20 mouse cellular contexts compared by ENCODE assay signal in the genomic region with DNA sequence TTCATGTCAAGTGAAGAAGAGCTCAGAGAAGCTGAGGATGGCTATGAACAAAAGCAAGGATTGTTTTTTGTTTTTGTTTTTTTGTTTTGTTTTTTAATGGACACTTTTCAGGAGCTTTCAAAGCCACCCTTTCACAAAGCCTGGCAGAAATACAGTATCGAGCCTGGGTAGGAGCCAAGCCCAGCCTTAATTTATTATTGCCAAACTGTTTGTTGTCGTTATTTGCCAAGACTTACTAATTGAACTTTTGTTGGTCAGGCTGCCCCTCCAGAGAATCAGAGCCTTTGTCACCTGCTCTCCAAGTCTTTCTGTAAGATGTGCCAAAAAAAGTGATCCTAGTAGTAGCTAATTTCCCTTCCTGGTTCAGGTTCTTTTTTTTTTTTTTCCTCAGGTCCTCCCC.
A peak's percentile ranks its signal among the peaks of the same experiment; 100 is the strongest.
DNase-seq lines count a peak whose midpoint lies in the region; ATAC-seq and TF ChIP-seq lines count a peak whose summit lies in the region.
"Had no signal": no experiment of that assay in that cellular context is flagged by ENCODE, and none has a peak within 500 bp of the region (broad histone marks: within the 10 kb centered on the region; RNA-seq: fewer than 3 reads in every experiment).

No protein-coding gene starts in this region.

- no peak overlapping the region for H3K4me2 ChIP-seq in liver, embryonic 12.5 days
- H3K4me2 ChIP-seq: embryonic facial prominence, embryonic 12.5 days; forebrain, embryonic 12.5 days; heart, embryonic 11.5 days; heart, embryonic 15.5 days; hindbrain, embryonic 13.5 days had no signal

- H3K9me3 ChIP-seq in liver, embryonic 12.5 days (replicated peaks) = no peaks in the 10 kb centered on the region
- H3K9me3 ChIP-seq: embryonic facial prominence, embryonic 12.5 days; forebrain, embryonic 12.5 days; G1E; heart, embryonic 15.5 days; hindbrain, embryonic 13.5 days had no signal

- no peaks in the 10 kb centered on the region for H3K36me3 ChIP-seq in liver, adult 2 months (ENCODE audit: control insufficient read depth, insufficient read depth, low read length)
- H3K36me3 ChIP-seq in liver, embryonic 12.5 days = no peaks in the 10 kb centered on the region
- H3K36me3 ChIP-seq: embryonic facial prominence, embryonic 12.5 days; forebrain, embryonic 12.5 days; G1E; heart, embryonic 15.5 days; hindbrain, embryonic 13.5 days had no signal

- ATAC-seq in liver, embryonic 12.5 days = no peak
- ATAC-seq: CD4-positive, CD25-positive, alpha-beta regulatory T cell, adult 4 months; forebrain, postnatal 0 days; hindbrain, postnatal 0 days had no signal

- no peak overlapping the region for H3K27ac ChIP-seq in liver, adult 2 months (replicated peaks; ENCODE audit: insufficient read depth, low read depth, low read length)
- no peak overlapping the region for H3K27ac ChIP-seq in liver, embryonic 12.5 days
- H3K27ac ChIP-seq: embryonic facial prominence, embryonic 12.5 days; forebrain, embryonic 12.5 days; heart, adult 2 months; heart, embryonic 15.5 days; hindbrain, embryonic 13.5 days; hindbrain, postnatal 0 days had no signal

- H3K4me1 ChIP-seq in liver, adult 2 months (ENCODE audit: control insufficient read depth, insufficient read depth, low read length) = peaks cover 2% of the 10 kb centered on the region; the same call in 1 of the 2 replicates
- H3K4me1 ChIP-seq in liver, embryonic 12.5 days = no peaks in the 10 kb centered on the region
- H3K4me1 ChIP-seq: embryonic facial prominence, embryonic 12.5 days; heart, embryonic 15.5 days; hindbrain, embryonic 13.5 days had no signal

- WGBS in liver, adult 2 months = 27% methylated on average over 2 of the region's 2 CpGs
- WGBS in liver, embryonic 12.5 days (ENCODE audit: insufficient replicate concordance) = 54% methylated on average over 2 of the region's 2 CpGs

- TF ChIP-seq POLR2A in liver, adult 2 months (IDR thresholded peaks at IDR 0.05; ENCODE audit: extremely low read depth, insufficient read depth, low read length) = no peak
- no peak for TF ChIP-seq POLR2A in brain, embryonic 14.5 days (IDR thresholded peaks at IDR 0.05; ENCODE audit: borderline replicate concordance, extremely low read depth, insufficient read depth, insufficient read length, poor library complexity, severe bottlenecking)

- H3K4me3 ChIP-seq in liver, adult 2 months (ENCODE audit: insufficient read depth, low read depth, low read length) = no peak overlapping the region
- no peak overlapping the region for H3K4me3 ChIP-seq in liver, embryonic 12.5 days
- H3K4me3 ChIP-seq: embryonic facial prominence, embryonic 12.5 days; forebrain, embryonic 12.5 days; heart, adult 2 months; heart, embryonic 15.5 days; hindbrain, embryonic 13.5 days had no signal

- peak; percentile 17 for DNase-seq in adrenal gland, adult 2 months
- DNase-seq in adrenal gland, postnatal 14 days = no peak
- peak; percentile 6 to 34 for DNase-seq in cerebellum, postnatal 14 days
- no peak for DNase-seq in cerebellum, adult 18-20 months
- DNase-seq in liver, adult 2 months (ENCODE audit: extremely low read depth, low read depth, low spot score) = peak; percentile 79
- peak; percentile 12 for DNase-seq in brain, embryonic 14.5 days (ENCODE audit: low read depth)
- DNase-seq: B cell, adult 2 months; forebrain, postnatal 0 days; gastrocnemius, postnatal 14 days; heart, adult 2 months; heart, postnatal 14 days had no signal

- no peak for TF ChIP-seq CTCF in liver, adult 2 months (IDR thresholded peaks at IDR 0.05; ENCODE audit: low read depth, low read length)
- no peak for TF ChIP-seq CTCF in brain, embryonic 14.5 days (IDR thresholded peaks at IDR 0.05; ENCODE audit: borderline replicate concordance, extremely low read depth, insufficient read depth, insufficient read length)

- H3K27me3 ChIP-seq in liver, adult 2 months (ENCODE audit: control insufficient read depth, insufficient read depth, low read length) = no peaks in the 10 kb centered on the region
- no peaks in the 10 kb centered on the region for H3K27me3 ChIP-seq in liver, embryonic 12.5 days (replicated peaks)
- H3K27me3 ChIP-seq: embryonic facial prominence, embryonic 12.5 days; heart, embryonic 15.5 days; hindbrain, embryonic 13.5 days had no signal

- no peaks in the 10 kb centered on the region for H3K79me2 ChIP-seq in liver, adult 2 months (ENCODE audit: control insufficient read depth, insufficient read depth, low read length)

- H3K9ac ChIP-seq in liver, adult 2 months (ENCODE audit: low read depth, low read length) = no peak overlapping the region
- H3K9ac ChIP-seq in liver, embryonic 12.5 days = no peak overlapping the region
- H3K9ac ChIP-seq: embryonic facial prominence, embryonic 12.5 days; forebrain, embryonic 12.5 days; forebrain, postnatal 0 days; heart, embryonic 15.5 days; hindbrain, embryonic 13.5 days had no signal

Comparison
In these comparisons a context has a peak if more than half of its experiments do, and no peak if none do; other contexts are left out.
1. DNase-seq: peak in adrenal gland, adult 2 months (single experiment), cerebellum, postnatal 14 days (2 of 2), liver, adult 2 months (single experiment) and brain, embryonic 14.5 days (single experiment); none in adrenal gland, postnatal 14 days (single experiment) and cerebellum, adult 18-20 months (0 of 2).